Mouse (Mus musculus) G1E-ER4 (cell line): ENCODE measurements around the gene Brf1. TPM values are rescaled to one million over a fixed set of nuclear protein-coding genes. Genes with fewer than 3 reads are reported as not detected.

Source experiments
- GATA1 ChIP-seq: IDR thresholded peaks from one replicate; pipeline ENCODE4 v1.8.0; 2012; ENCODE audit warnings: low read length, inconsistent platforms
- polyA plus RNA-seq: library from polyadenylated mRNA; stranded (reverse); fragments of >175 nt; gene quantifications from 2 replicates; pipeline ENCODE4 v1.2.3, GENCODE M21; 2012

Gene Brf1
- polyA plus RNA-seq, 1 experiment = 40.2 TPM

GRCm38 (mm10) chr12:113004011-113004410 is 3.5 kb upstream of the Brf1 start:
- TF ChIP-seq GATA1 = no peak

- TF ChIP-seq GATA1 = no peak
These were observed 2.2 kb upstream of the Brf1 start for GRCm38 (mm10) chr12:113002667-113003066.

DNA sequence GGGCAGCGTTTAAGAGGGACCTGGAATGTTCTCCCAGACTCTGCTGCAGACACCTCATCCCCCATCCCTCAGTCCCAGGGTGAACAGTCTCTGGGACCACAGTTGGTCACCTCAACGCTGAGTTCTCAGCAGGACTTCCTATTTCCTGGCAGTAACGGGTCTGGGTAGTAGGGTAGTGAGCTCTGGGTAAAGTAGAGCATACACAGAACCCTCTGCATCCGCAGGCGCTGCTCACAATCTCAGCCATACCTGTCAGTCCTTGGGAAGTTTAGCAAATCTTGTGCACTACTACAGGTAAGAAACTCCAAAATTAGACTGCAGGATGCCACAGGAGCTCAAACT is 600 bp upstream of the Brf1 start:
- TF ChIP-seq GATA1 = no peak

DNA sequence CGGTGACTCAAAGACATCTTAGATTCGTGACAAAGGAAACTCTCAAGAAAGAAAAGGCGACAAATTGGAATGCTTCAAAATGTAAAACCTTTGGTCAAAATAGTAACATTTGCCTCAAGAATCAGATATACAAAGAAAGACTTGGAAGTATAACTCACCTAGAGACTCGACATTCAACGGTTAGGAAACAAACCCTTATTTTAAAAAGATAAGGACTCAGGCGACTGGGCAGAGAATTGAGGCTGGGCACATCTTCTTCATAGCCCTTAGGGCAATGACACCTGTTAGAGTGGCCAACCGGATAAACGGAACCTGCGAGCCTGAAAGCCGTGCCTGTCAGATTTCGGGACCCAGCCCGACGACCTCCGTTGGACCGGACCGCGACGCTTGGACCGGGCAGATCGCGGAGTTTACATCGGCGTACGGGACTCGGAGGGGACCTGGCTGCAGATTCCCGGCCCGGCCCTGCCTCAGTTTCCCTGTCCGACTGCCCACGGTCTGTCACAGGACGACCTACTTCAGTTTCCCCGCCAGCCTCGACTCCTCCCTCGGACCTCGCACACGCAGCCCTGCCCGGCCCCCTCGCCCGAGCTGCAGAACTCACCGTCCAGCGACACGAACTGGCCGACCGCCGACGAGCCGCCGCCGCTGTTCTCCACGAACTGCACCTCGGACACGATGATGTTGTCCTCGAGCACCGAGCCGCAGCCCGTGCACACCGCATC is 773 bp downstream of the Brf1 start:
- no peak for TF ChIP-seq GATA1

DNA sequence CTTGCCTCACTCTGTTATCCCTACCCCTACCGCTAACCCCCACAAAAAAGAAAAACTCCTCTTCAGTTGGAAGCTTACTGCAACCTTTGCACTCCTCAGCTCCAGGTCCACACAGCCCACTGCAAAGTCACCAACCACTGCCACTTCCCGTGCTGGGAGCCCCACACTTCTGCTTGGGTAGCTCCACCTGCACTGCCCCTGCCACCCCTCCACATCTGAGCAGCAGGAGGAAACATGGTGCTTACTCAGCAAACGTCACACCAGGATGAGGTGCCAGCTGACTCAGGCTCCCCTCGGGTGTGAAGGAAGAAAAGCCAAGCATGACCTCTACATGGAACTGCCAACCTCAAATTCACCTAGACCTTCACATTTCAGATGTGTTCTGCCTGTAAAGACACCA is 6.4 kb downstream of the Brf1 start:
- no peak for TF ChIP-seq GATA1

- TF ChIP-seq GATA1 = peak; percentile 18
These were observed 9.1 kb downstream of the Brf1 start for GRCm38 (mm10) chr12:112991444-112991843.

GRCm38 (mm10) chr12:112990706-112991405 is 9.6 kb downstream of the Brf1 start:
- TF ChIP-seq GATA1 = no peak

DNA sequence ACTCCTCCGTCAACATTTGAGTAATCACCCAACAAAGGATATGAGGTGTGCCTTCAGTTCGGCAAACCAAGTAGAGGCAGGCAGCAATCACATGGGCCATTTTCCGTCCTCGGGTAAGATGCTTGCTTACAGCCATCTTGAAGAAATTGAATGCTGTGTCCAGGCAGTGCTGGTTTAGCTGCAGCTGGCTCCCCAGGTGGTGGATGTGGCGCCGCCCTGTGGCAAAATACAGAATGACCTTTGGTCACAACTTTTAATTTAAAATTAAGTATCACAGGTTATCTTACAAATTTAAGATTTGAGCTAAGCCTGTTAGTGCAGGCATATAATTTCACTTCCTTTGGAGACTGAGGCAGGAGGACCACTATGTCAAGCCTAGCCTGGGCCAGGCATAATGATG is 12.6 kb downstream of the Brf1 start:
- no peak for TF ChIP-seq GATA1

DNA sequence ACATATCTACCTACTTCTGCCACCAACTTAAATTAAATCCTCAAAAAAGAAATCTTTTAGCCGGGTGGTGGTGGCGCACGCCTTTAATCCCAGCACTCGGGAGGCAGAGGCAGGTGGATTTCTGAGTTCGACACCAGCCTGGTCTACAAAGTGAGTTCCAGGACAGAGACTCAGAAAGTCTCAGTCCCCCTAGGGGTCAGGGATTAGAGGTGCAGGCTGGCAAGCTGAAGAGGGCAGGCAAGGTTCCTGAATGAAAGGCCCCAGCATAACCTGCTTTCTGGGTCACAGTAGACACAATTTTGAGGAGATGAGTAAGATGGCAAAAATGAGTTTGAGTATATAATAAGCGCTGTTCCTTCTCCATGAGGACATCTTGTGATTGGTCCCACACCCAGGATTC is 15.2 kb downstream of the Brf1 start:
- TF ChIP-seq GATA1 = no peak

- TF ChIP-seq GATA1 = no peak
These were observed 18.5 kb downstream of the Brf1 start for GRCm38 (mm10) chr12:112982031-112982430.

- no peak for TF ChIP-seq GATA1
These were observed 23.3 kb downstream of the Brf1 start for GRCm38 (mm10) chr12:112977156-112977555.

GRCm38 (mm10) chr12:112976371-112977073 is 24.0 kb downstream of the Brf1 start, which contains the start of gene Btbd6:
Btbd6 (plus strand) TSS chr12:112976482.
- TF ChIP-seq GATA1 = no peak

GRCm38 (mm10) chr12:112974736-112975135 is 25.8 kb downstream of the Brf1 start:
- TF ChIP-seq GATA1 = no peak

DNA sequence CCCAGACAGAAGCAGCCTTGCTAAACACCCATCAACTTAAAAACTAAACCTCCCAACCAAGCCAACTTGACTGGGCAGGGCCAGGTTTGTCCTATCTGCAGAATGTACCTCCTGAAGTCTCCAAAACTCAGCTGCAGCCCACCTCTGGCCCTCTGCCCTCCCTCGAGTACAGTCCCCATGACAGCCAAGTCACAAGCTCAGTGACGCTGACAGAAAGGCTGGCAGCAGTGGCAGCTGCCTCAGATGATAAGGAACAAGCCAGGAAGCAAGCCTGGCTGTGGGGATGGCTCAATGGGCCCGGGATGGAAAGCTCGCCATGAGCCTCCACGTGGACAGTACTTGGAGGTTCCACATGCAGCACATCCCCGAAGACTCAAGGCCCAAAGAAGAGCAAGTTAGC is 30.9 kb downstream of the Brf1 start:
- no peak for TF ChIP-seq GATA1

GRCm38 (mm10) chr12:112968943-112969342 is 31.6 kb downstream of the Brf1 start:
- no peak for TF ChIP-seq GATA1

DNA sequence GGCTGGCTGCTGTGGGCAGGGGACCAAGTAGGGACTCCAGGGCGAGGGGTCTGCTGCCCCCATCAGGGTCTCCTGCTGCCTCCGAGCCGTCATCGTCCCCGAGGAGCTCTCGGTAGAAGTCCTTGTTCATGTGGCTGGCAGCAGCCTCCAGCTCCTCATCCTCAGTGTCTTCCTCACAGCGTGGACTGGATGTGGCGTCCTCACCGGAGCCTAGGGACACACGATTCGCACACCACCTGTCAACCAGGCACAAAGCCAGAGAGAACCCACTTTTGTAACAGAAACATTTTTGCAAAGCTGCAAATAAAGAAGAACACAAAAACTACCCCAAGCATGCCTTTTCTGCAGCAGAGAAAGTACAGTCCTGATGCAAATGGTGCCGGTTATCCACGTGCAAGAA is 34.7 kb downstream of the Brf1 start:
- TF ChIP-seq GATA1 = no peak
